ENCODE assay signal across 24 mouse cellular contexts in genomic region chr1:135855344-135855687, GRCm38 (mm10). TPM values are rescaled to one million over a fixed set of nuclear protein-coding genes. Genes with fewer than 3 reads are reported as not detected.
DNase-seq lines count a peak whose midpoint lies in the region; ATAC-seq and TF ChIP-seq lines count a peak whose summit lies in the region.
"Had no signal": no experiment of that assay in that cellular context is flagged by ENCODE, and none has a peak within 500 bp of the region (broad histone marks: within the 10 kb centered on the region; RNA-seq: fewer than 3 reads in every experiment).

No protein-coding gene starts in this region.

- 78% methylated on average over 1 of the region's 1 CpGs for WGBS in heart, embryonic 13.5 days
- WGBS in heart, postnatal 0 days, result 69% methylated on average over 1 of the region's 1 CpGs
- 87% methylated on average over 1 of the region's 1 CpGs for WGBS in midbrain, embryonic 13.5 days

- 0 out of 2 replicates have a peak overlapping the region, but pooled peaks have one; percentile 24 for H3K27ac ChIP-seq in heart, embryonic 13.5 days (replicated peaks)
- peak overlapping the region; percentile 54 for H3K27ac ChIP-seq in heart, postnatal 0 days (ENCODE audit: low read depth)
- H3K27ac ChIP-seq in midbrain, embryonic 13.5 days, result no peak overlapping the region
- H3K27ac ChIP-seq: forebrain, embryonic 10.5 days; forebrain, embryonic 13.5 days; hindbrain, embryonic 14.5 days; hindbrain, postnatal 0 days had no signal

- H3K4me2 ChIP-seq in heart, embryonic 13.5 days, result no peak overlapping the region
- no peak overlapping the region for H3K4me2 ChIP-seq in heart, postnatal 0 days (ENCODE audit: low read depth, low read length)
- H3K4me2 ChIP-seq in midbrain, embryonic 13.5 days (replicated peaks), result no peak overlapping the region
- H3K4me2 ChIP-seq: forebrain, embryonic 13.5 days; hindbrain, embryonic 14.5 days had no signal

- DNase-seq in heart, adult 11 months, result peak; percentile 89
- no peak for DNase-seq in heart, postnatal 14 days
- DNase-seq in heart, postnatal 25 days (ENCODE audit: low spot score), result no peak
- peak; percentile 16 for DNase-seq in heart, postnatal 0 days (ENCODE audit: low spot score)
- DNase-seq: adrenal gland, adult 8-10 months; adrenal gland, postnatal 25 days; cerebellum, adult 11-12 months; cerebellum, adult 8-10 months; cerebellum, postnatal 10 days; gastrocnemius, postnatal 10 days; gastrocnemius, postnatal 36 days; kidney, adult 18-20 months; kidney, adult 9 months had no signal

- H3K9ac ChIP-seq in heart, embryonic 13.5 days, result no peak overlapping the region
- no peak overlapping the region for H3K9ac ChIP-seq in heart, postnatal 0 days (replicated peaks; ENCODE audit: low read depth, low read length)
- no peak overlapping the region for H3K9ac ChIP-seq in midbrain, embryonic 13.5 days (replicated peaks)
- H3K9ac ChIP-seq: forebrain, embryonic 13.5 days; hindbrain, embryonic 14.5 days had no signal

- H3K4me3 ChIP-seq in heart, embryonic 13.5 days, result no peak overlapping the region
- no peak overlapping the region for H3K4me3 ChIP-seq in heart, postnatal 0 days (ENCODE audit: low read depth, low read length)
- H3K4me3 ChIP-seq in midbrain, embryonic 13.5 days (replicated peaks), result no peak overlapping the region
- H3K4me3 ChIP-seq: forebrain, embryonic 10.5 days; forebrain, embryonic 13.5 days had no signal

- H3K27me3 ChIP-seq in heart, embryonic 13.5 days (replicated peaks), result no peaks in the 10 kb centered on the region
- no peaks in the 10 kb centered on the region for H3K27me3 ChIP-seq in heart, postnatal 0 days (ENCODE audit: control insufficient read depth, insufficient read depth, low read length)
- H3K27me3 ChIP-seq in midbrain, embryonic 13.5 days, result no peaks in the 10 kb centered on the region
- H3K27me3 ChIP-seq: forebrain, embryonic 13.5 days had no signal

- H3K4me1 ChIP-seq in heart, embryonic 13.5 days, result peaks cover 50% of the 10 kb centered on the region
- no peaks in the 10 kb centered on the region for H3K4me1 ChIP-seq in heart, postnatal 0 days (ENCODE audit: control insufficient read depth, insufficient read depth)
- peaks cover 19% of the 10 kb centered on the region for H3K4me1 ChIP-seq in midbrain, embryonic 13.5 days (replicated peaks)

- TF ChIP-seq EP300 in heart, postnatal 0 days (IDR thresholded peaks at IDR 0.05; ENCODE audit: low read depth), result peak; percentile 62; the same call in 1 of the 2 replicates

- TF ChIP-seq CTCF in heart, postnatal 0 days (IDR thresholded peaks at IDR 0.05; ENCODE audit: low read depth), result no peak

- no peaks in the 10 kb centered on the region for H3K9me3 ChIP-seq in heart, embryonic 13.5 days
- no peaks in the 10 kb centered on the region for H3K9me3 ChIP-seq in heart, postnatal 0 days (replicated peaks; ENCODE audit: control insufficient read depth, low read length)
- H3K9me3 ChIP-seq in midbrain, embryonic 13.5 days, result no peaks in the 10 kb centered on the region
- H3K9me3 ChIP-seq: forebrain, embryonic 10.5 days; forebrain, embryonic 13.5 days had no signal

- intact Hi-C loops in heart, postnatal 14 days (cut with DNase I), result no loop called here
- intact Hi-C loops in heart, postnatal 25 days (cut with DNase I), result no loop called here

- ATAC-seq in heart, embryonic 13.5 days (ENCODE audit: extremely low read depth, insufficient number of reproducible peaks, low FRiP score, low TSS enrichment), result no peak
- no peak; the same call in 1 of the 2 replicates for ATAC-seq in heart, postnatal 0 days (ENCODE audit: insufficient read depth, low read depth)
- no peak for ATAC-seq in midbrain, embryonic 13.5 days
- ATAC-seq: activated CD4-positive, CD25-positive, alpha-beta regulatory T cell, adult 4 months; forebrain, embryonic 13.5 days; forebrain, embryonic 16.5 days; hindbrain, postnatal 0 days; inflammation-experienced regulatory T-cells, adult 6 months; intestine, embryonic 16.5 days had no signal

- peaks cover 31% of the 10 kb centered on the region for H3K36me3 ChIP-seq in heart, embryonic 13.5 days
- peaks cover 30% of the 10 kb centered on the region for H3K36me3 ChIP-seq in heart, postnatal 0 days (replicated peaks; ENCODE audit: control insufficient read depth, insufficient read depth, low read length)
- no peaks in the 10 kb centered on the region for H3K36me3 ChIP-seq in midbrain, embryonic 13.5 days
- H3K36me3 ChIP-seq: forebrain, embryonic 10.5 days had no signal

RNA-seq across cellular contexts. Expression of gene Tnnt2, which starts 19.2 kb away (rescaled TPM):
- 1,000 to 10,000 TPM; 7,950 to 8,027 TPM for total RNA-seq in heart, postnatal 14 days (2021)
- 5,554 and 6,221 TPM in 2 replicates for polyA plus RNA-seq in heart, embryonic 13.5 days (2015; fragmentation: Nextera tagmentation; extraction: Ambion mirVana)
- 1,000 to 10,000 TPM; 8,717 to 8,772 TPM for total RNA-seq in heart, postnatal 25 days (2021)
- 1,865 and 1,929 TPM in 2 replicates for total RNA-seq in heart, postnatal 0 days (2014; rRNA removed; ENCODE audit: low replicate concordance)
- 13,184 and 14,025 TPM in 2 replicates for polyA plus RNA-seq in heart, postnatal 0 days (2015; fragmentation: Nextera tagmentation; extraction: Ambion mirVana)
- polyA plus RNA-seq in midbrain, embryonic 13.5 days (2015; fragmentation: Nextera tagmentation; extraction: Ambion mirVana), result 0.26 and 0.55 TPM in 2 replicates
- total RNA-seq: granulocyte monocyte progenitor cell, adult 5-6 weeks had no signal

RNA-seq across cellular contexts. Expression of gene Lad1, which starts 36.9 kb away (rescaled TPM):
- total RNA-seq in heart, postnatal 14 days (2021), result 1 to 10 TPM; 4.9 to 6.0 TPM
- 4.0 and 4.4 TPM in 2 replicates for polyA plus RNA-seq in heart, embryonic 13.5 days (2015; fragmentation: Nextera tagmentation; extraction: Ambion mirVana)
- 1 to 10 TPM; 5.6 to 6.0 TPM for total RNA-seq in heart, postnatal 25 days (2021)
- 4.4 and 32.9 TPM in 2 replicates for total RNA-seq in heart, postnatal 0 days (2014; rRNA removed; ENCODE audit: low replicate concordance)
- polyA plus RNA-seq in heart, postnatal 0 days (2015; fragmentation: Nextera tagmentation; extraction: Ambion mirVana), result 9.1 and 11.1 TPM in 2 replicates
- 0.36 and 0.37 TPM in 2 replicates for polyA plus RNA-seq in midbrain, embryonic 13.5 days (2015; fragmentation: Nextera tagmentation; extraction: Ambion mirVana)
- total RNA-seq: adrenal gland, postnatal 25 days; gastrocnemius, postnatal 36 days; granulocyte monocyte progenitor cell, adult 5-6 weeks had no signal

Comparison
In these comparisons a context has a peak if more than half of its experiments do, and no peak if none do; other contexts are left out.
1. DNase-seq: peak in heart, adult 11 months (single experiment) and heart, postnatal 0 days (single experiment); none in heart, postnatal 14 days (0 of 2) and heart, postnatal 25 days (single experiment).